Mouse (Mus musculus): ENCODE results near the gene Avil. TPM values are rescaled to one million over a fixed set of nuclear protein-coding genes. Genes with fewer than 3 reads are reported as not detected.
A peak's percentile ranks its signal among the peaks of the same experiment; 100 is the strongest.

Avil gene
- polyA plus RNA-seq, 1 experiment from 2014 or later = 0.60 TPM

GRCm38 (mm10) chr10:127063913-127064870 lies 63.7 kb downstream of the Avil start:
- H3K36me3 ChIP-seq = peaks cover 34% of the 10 kb centered on the region
- H3K27me3 ChIP-seq (replicated peaks) = 0 out of 2 replicates have a peak, but pooled peaks cover 6% of the 10 kb centered on the region
- H3K4me2 ChIP-seq = peak overlapping the region; percentile 79
- 7% methylated on average over 37 of the region's 37 CpGs for WGBS
- H3K9me3 ChIP-seq = no peaks in the 10 kb centered on the region
- peak overlapping the region; percentile 77 for H3K9ac ChIP-seq
- peak overlapping the region; percentile 70 for H3K4me3 ChIP-seq (replicated peaks)
- no peak for ATAC-seq (ENCODE audit: insufficient read depth, low FRiP score, low read depth)
- H3K4me1 ChIP-seq = peaks cover 21% of the 10 kb centered on the region; the same call in 1 of the 2 replicates
- peak overlapping the region; percentile 83 for H3K27ac ChIP-seq

GRCm38 (mm10) chr10:127065981-127066380 lies 65.5 kb downstream of the Avil start:
- H3K9me3 ChIP-seq = no peaks in the 10 kb centered on the region
- ATAC-seq (ENCODE audit: insufficient read depth, low FRiP score, low read depth) = no peak
- H3K4me2 ChIP-seq = no peak overlapping the region
- H3K27me3 ChIP-seq (replicated peaks) = 0 out of 2 replicates have a peak, but pooled peaks cover 5% of the 10 kb centered on the region
- H3K9ac ChIP-seq = no peak overlapping the region
- H3K27ac ChIP-seq = no peak overlapping the region
- H3K4me3 ChIP-seq (replicated peaks) = no peak overlapping the region
- H3K36me3 ChIP-seq = peaks cover 34% of the 10 kb centered on the region
- peaks cover 24% of the 10 kb centered on the region; the same call in 1 of the 2 replicates for H3K4me1 ChIP-seq
- 74% methylated on average over 9 of the region's 9 CpGs for WGBS

- Histone ChIP-seq H3K27ac (no peak overlapping the region), H3K27me3 (replicated peaks) (0 out of 2 replicates have a peak, but pooled peaks cover under 1% of the 10 kb centered on the region), H3K9ac (no peak overlapping the region), H3K4me2 (no peak overlapping the region), H3K36me3 (peaks cover 34% of the 10 kb centered on the region), H3K4me1 (peaks cover 29% of the 10 kb centered on the region), H3K9me3 (no peaks in the 10 kb centered on the region), H3K4me3 (replicated peaks) (no peak overlapping the region)
- WGBS = 87% methylated on average over 14 of the region's 14 CpGs
- ATAC-seq (ENCODE audit: insufficient read depth, low FRiP score, low read depth) = no peak
These were observed 66.1 kb downstream of the Avil start for GRCm38 (mm10) chr10:127066519-127067018.

GRCm38 (mm10) chr10:127068360-127069038 lies 68.0 kb downstream of the Avil start:
- peak overlapping the region; percentile 70 for H3K4me3 ChIP-seq (replicated peaks)
- peaks cover 34% of the 10 kb centered on the region for H3K36me3 ChIP-seq
- H3K27ac ChIP-seq = 0 out of 2 replicates have a peak overlapping the region, but pooled peaks have one; percentile 95
- peaks cover 29% of the 10 kb centered on the region for H3K4me1 ChIP-seq
- no peaks in the 10 kb centered on the region for H3K9me3 ChIP-seq
- peak overlapping the region; percentile 67; the same call in 1 of the 2 replicates for H3K9ac ChIP-seq
- WGBS = 68% methylated on average over 9 of the region's 9 CpGs
- peak overlapping the region; percentile 81 for H3K4me2 ChIP-seq
- H3K27me3 ChIP-seq (replicated peaks) = no peaks in the 10 kb centered on the region
- no peak for ATAC-seq (ENCODE audit: insufficient read depth, low FRiP score, low read depth)

- peaks cover 34% of the 10 kb centered on the region for H3K36me3 ChIP-seq
- H3K27ac ChIP-seq = peak overlapping the region; percentile 95
- 6% methylated on average over 30 of the region's 30 CpGs for WGBS
- H3K27me3 ChIP-seq (replicated peaks) = no peaks in the 10 kb centered on the region
- peaks cover 28% of the 10 kb centered on the region for H3K4me1 ChIP-seq
- peak overlapping the region; percentile 70 for H3K4me3 ChIP-seq (replicated peaks)
- H3K9me3 ChIP-seq = no peaks in the 10 kb centered on the region
- ATAC-seq (ENCODE audit: insufficient read depth, low FRiP score, low read depth) = peak; percentile 20
- peak overlapping the region; percentile 81 for H3K4me2 ChIP-seq
- H3K9ac ChIP-seq = peak overlapping the region; percentile 67; the same call in 1 of the 2 replicates
These were observed 69.0 kb downstream of the Avil start for GRCm38 (mm10) chr10:127069281-127070189.

MicroRNAs encoded within 50 kb of the gene (microRNA counts, 519-probe panel; counts per million panel counts)
- microRNA mmu-miR-26a (2,344 counts per million, percentile 47 among the panel's probes with 10 or more counts), microRNA mmu-miR-546 (not detected)

Small RNAs within 50 kb of the gene (microRNA-seq; reads per million reads assigned to microRNA genes)
- gene Mir26a-2 (50.6 reads per million, percentile 41 among the genes with 10 or more reads in this experiment), gene Mir546 (1.2 reads per million)

Other genes with a start within 250 kb of the Avil start
- gene Atp23, start 99.4 kb upstream of the Avil start, polyA plus RNA-seq (2015; fragmentation: Nextera tagmentation; extraction: Ambion mirVana) = 17.9 and 18.2 TPM in 2 replicates
- gene Ctdsp2, start 22.0 kb upstream of the Avil start, polyA plus RNA-seq (2015; fragmentation: Nextera tagmentation; extraction: Ambion mirVana) = 57.0 and 63.2 TPM in 2 replicates
- 79.9 and 85.2 TPM in 2 replicates for gene Tsfm, start 30.1 kb downstream of the Avil start, polyA plus RNA-seq (2015; fragmentation: Nextera tagmentation; extraction: Ambion mirVana)
- 54.3 and 55.2 TPM in 2 replicates for gene Mettl1, start 40.7 kb downstream of the Avil start, polyA plus RNA-seq (2015; fragmentation: Nextera tagmentation; extraction: Ambion mirVana)
- 1.1 and 1.5 TPM in 2 replicates for gene Eef1akmt3, start 40.8 kb downstream of the Avil start, polyA plus RNA-seq (2015; fragmentation: Nextera tagmentation; extraction: Ambion mirVana)
- 0.17 and 0.32 TPM in 2 replicates for gene Cyp27b1, start 47.5 kb downstream of the Avil start, polyA plus RNA-seq (2015; fragmentation: Nextera tagmentation; extraction: Ambion mirVana)
- 0.79 and 1.2 TPM in 2 replicates for gene March9, start 59.5 kb downstream of the Avil start, polyA plus RNA-seq (2015; fragmentation: Nextera tagmentation; extraction: Ambion mirVana)
- gene Cdk4, start 62.8 kb downstream of the Avil start, polyA plus RNA-seq (2015; fragmentation: Nextera tagmentation; extraction: Ambion mirVana) = 1,443 and 1,450 TPM in 2 replicates
- gene Tspan31, start 69.6 kb downstream of the Avil start, polyA plus RNA-seq (2015; fragmentation: Nextera tagmentation; extraction: Ambion mirVana) = 154 and 163 TPM in 2 replicates
- gene Agap2, start 74.6 kb downstream of the Avil start, polyA plus RNA-seq (2015; fragmentation: Nextera tagmentation; extraction: Ambion mirVana) = 0.28 and 0.67 TPM in 2 replicates
- 100 and 108 TPM in 2 replicates for gene Os9, start 120.4 kb downstream of the Avil start, polyA plus RNA-seq (2015; fragmentation: Nextera tagmentation; extraction: Ambion mirVana)
- 29.4 and 31.4 TPM in 2 replicates for gene B4galnt1, start 164.5 kb downstream of the Avil start, polyA plus RNA-seq (2015; fragmentation: Nextera tagmentation; extraction: Ambion mirVana)
- 1.1 and 1.3 TPM in 2 replicates for gene Slc26a10, start 179.9 kb downstream of the Avil start, polyA plus RNA-seq (2015; fragmentation: Nextera tagmentation; extraction: Ambion mirVana)
- gene Arhgef25, start 189.4 kb downstream of the Avil start, polyA plus RNA-seq (2015; fragmentation: Nextera tagmentation; extraction: Ambion mirVana) = 65.9 and 69.9 TPM in 2 replicates
- gene Dtx3, start 195.0 kb downstream of the Avil start, polyA plus RNA-seq (2015; fragmentation: Nextera tagmentation; extraction: Ambion mirVana) = 90.4 and 106 TPM in 2 replicates
- gene Pip4k2c, start 210.9 kb downstream of the Avil start, polyA plus RNA-seq (2015; fragmentation: Nextera tagmentation; extraction: Ambion mirVana) = 29.9 and 32.3 TPM in 2 replicates

Data from stomach, embryonic 15.5 days (tissue).